Mouse (Mus musculus): Measurements from ENCODE around the gene Ano4.

The Ano4 gene

GRCm38 (mm10) chr10:89344491-89345195 lies at the start of gene Ano4:
Ano4 (minus strand) TSS chr10:89344762.
- no peak for DNase-seq (ENCODE audit: low read depth)

GRCm38 (mm10) chr10:89392687-89393086 lies 48.1 kb upstream of the Ano4 start:
- DNase-seq (ENCODE audit: low read depth) = no peak

- no peak for DNase-seq (ENCODE audit: low read depth)
Measured at GRCm38 (mm10) chr10:89391571-89392163, 47.1 kb upstream of the Ano4 start.

- no peak for DNase-seq (ENCODE audit: low read depth)
Measured at GRCm38 (mm10) chr10:89386461-89386860, 41.9 kb upstream of the Ano4 start.

GRCm38 (mm10) chr10:89383462-89383861 lies 38.9 kb upstream of the Ano4 start:
- peak; percentile 71 for DNase-seq (ENCODE audit: low read depth)

GRCm38 (mm10) chr10:89377750-89378149 lies 33.2 kb upstream of the Ano4 start:
- no peak for DNase-seq (ENCODE audit: low read depth)

- no peak for DNase-seq (ENCODE audit: low read depth)
Measured at GRCm38 (mm10) chr10:89370051-89370450, 25.5 kb upstream of the Ano4 start.

- DNase-seq (ENCODE audit: low read depth) = no peak
Measured at GRCm38 (mm10) chr10:89358933-89359332, 14.4 kb upstream of the Ano4 start.

- no peak for DNase-seq (ENCODE audit: low read depth)
Measured at GRCm38 (mm10) chr10:89354639-89355038, 10.1 kb upstream of the Ano4 start.

GRCm38 (mm10) chr10:89351416-89351815 lies 6.9 kb upstream of the Ano4 start:
- no peak for DNase-seq (ENCODE audit: low read depth)

- no peak for DNase-seq (ENCODE audit: low read depth)
Measured at GRCm38 (mm10) chr10:89345606-89346005, 1.0 kb upstream of the Ano4 start.

GRCm38 (mm10) chr10:89345196-89345533 lies 603 bp upstream of the Ano4 start:
- no peak for DNase-seq (ENCODE audit: low read depth)

GRCm38 (mm10) chr10:89344132-89344490 lies 451 bp downstream of the Ano4 start:
- no peak for DNase-seq (ENCODE audit: low read depth)

GRCm38 (mm10) chr10:89343716-89344115 lies 846 bp downstream of the Ano4 start:
- DNase-seq (ENCODE audit: low read depth) = no peak

GRCm38 (mm10) chr10:89330261-89330660 lies 14.3 kb downstream of the Ano4 start:
- DNase-seq (ENCODE audit: low read depth) = no peak

- DNase-seq (ENCODE audit: low read depth) = no peak
Measured at GRCm38 (mm10) chr10:89329806-89330205, 14.8 kb downstream of the Ano4 start.

- DNase-seq (ENCODE audit: low read depth) = no peak
Measured at GRCm38 (mm10) chr10:89328876-89329275, 15.7 kb downstream of the Ano4 start.

- DNase-seq (ENCODE audit: low read depth) = peak; percentile 49
Measured at GRCm38 (mm10) chr10:89327004-89327511, 17.5 kb downstream of the Ano4 start.

GRCm38 (mm10) chr10:89326383-89326782 lies 18.2 kb downstream of the Ano4 start:
- no peak for DNase-seq (ENCODE audit: low read depth)

GRCm38 (mm10) chr10:89307566-89307965 lies 37.0 kb downstream of the Ano4 start:
- DNase-seq (ENCODE audit: low read depth) = no peak

GRCm38 (mm10) chr10:89300346-89300745 lies 44.2 kb downstream of the Ano4 start:
- DNase-seq (ENCODE audit: low read depth) = no peak

- DNase-seq (ENCODE audit: low read depth) = no peak
Measured at GRCm38 (mm10) chr10:89292784-89293183, 51.8 kb downstream of the Ano4 start.

GRCm38 (mm10) chr10:89290698-89291097 lies 53.9 kb downstream of the Ano4 start:
- no peak for DNase-seq (ENCODE audit: low read depth)

- DNase-seq (ENCODE audit: low read depth) = no peak
Measured at GRCm38 (mm10) chr10:89289290-89289689, 55.3 kb downstream of the Ano4 start.
